Mouse (Mus musculus) cerebellum, adult 2 months (tissue): ENCODE data around the gene Ndufb5.

Experiments used
- CTCF ChIP-seq: fragments of 200-500 bp; IDR thresholded peaks from 2 replicates; pipeline ENCODE4 v1.5.1; 2011; ENCODE audit warnings: low read depth, mild to moderate bottlenecking, control low read depth, low read length, moderate library complexity, borderline replicate concordance; ENCODE audit not compliant: insufficient read depth
- POLR2A ChIP-seq: fragments of 200-500 bp; IDR thresholded peaks from 2 replicates; pipeline ENCODE4 v1.6.1; 2011; ENCODE audit warnings: low read length, control low read depth, borderline replicate concordance; ENCODE audit not compliant: insufficient read depth

DNA sequence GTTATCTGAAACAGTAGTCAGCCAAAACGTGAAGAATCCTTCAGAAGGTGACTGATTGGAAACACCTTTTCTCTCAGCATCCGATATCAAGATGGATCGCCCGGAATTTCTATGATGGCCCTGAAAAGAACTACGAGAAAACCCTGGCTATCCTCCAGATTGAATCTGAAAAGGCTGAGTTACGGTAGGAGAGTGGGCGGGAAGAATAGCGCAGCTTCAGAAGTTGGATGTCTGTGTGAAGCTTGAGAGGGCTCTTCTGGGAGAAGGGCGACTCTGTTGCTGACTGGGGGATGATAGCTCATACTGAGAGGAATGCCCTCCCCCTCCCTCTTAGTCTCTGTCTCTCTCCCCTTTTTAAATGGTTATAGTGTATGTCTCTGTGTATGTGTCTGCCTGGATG is 11.6 kb downstream of the Ndufb5 start:
- TF ChIP-seq CTCF (no peak), POLR2A (no peak)
